Mouse (Mus musculus): ENCODE data around the gene Slc25a15. TPM values are rescaled to one million over a fixed set of nuclear protein-coding genes. Genes with fewer than 3 reads are reported as not detected.

Gene Slc25a15
- 1 to 10 TPM; 2.1 to 2.2 TPM for total RNA-seq (2023)

DNA sequence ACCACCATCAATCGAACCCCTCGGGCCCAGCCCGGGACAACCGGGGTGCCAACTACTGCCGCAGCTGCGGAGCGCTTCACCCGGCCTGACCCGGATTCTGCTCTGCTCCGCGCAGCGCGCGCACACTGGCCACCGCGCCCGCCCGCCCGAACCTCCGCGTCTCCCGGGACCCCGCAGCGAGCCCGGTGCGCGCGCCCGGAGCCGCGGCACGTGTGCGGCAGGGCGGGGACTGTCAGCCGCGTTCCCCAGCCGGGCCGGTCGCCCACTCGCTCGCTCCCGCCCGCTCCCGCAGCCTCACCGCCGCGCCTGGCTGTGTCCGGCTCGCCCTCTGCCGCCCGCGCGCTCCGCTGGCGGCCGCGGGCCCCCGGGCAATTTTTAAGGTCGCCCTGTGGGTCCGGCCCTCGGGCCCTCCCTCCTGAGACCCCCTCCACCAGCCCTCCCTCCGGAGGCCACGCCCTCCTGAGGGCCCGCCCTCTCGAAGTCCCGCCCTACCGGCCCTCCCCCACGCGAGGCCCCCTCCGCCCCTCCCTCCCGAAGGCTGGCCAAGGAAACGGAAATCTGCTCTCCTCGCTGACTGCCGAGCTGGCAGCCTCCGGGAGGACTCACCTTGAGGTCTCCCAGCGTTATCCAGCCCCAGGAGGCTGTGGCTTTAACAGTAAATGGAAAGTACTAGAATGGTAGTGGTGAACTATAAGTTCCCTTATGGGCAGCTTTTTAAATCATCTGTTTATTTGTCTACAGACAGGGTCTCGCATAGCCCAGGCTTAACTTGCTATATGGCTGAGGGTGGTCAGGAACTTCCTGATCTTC is at the start of gene Slc25a15:
Slc25a15 (minus strand) TSS at position 456 of the 810 bp plus-strand sequence.

DNA sequence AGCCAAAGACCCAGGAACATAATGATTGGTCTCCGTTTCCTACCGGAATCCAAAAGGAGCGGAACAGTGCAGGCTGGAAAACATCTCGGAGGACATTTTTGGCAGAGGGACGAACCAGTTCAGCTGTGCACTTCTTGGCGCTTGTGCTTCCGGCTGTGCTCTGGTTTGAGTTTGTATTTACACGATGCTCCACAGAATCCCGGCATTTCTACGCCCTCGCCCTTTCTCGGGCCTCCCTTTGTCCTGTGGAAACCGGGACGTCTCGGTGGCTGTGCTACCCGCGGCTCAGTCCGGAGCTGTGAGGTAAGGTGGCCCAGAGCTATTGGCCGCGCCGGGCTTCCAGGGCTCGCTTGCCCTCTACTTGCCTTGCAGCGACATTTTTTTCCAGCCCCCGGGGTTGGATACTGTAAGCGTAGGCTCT is 12.9 kb upstream of the Slc25a15 start, which contains the start of gene Mrps31:
Mrps31 (plus strand) TSS at position 80 of the 421 bp plus-strand sequence.

Other genes starting within 250 kb of the Slc25a15 start
- gene Nek3, start 232.2 kb downstream of the Slc25a15 start, total RNA-seq (2023), result 1 to 10 TPM; 1.0 to 1.1 TPM
- gene Ckap2, start 212.8 kb downstream of the Slc25a15 start, total RNA-seq (2023), result 10 to 100 TPM; 20.3 to 25.3 TPM
- gene Vps36, start 205.8 kb downstream of the Slc25a15 start, total RNA-seq (2023), result 10 to 100 TPM; 20.2 to 23.3 TPM
- under 1 TPM; 0.46 to 0.55 TPM for gene Thsd1, start 171.3 kb downstream of the Slc25a15 start, total RNA-seq (2023)
- not detected for gene Tpte, start 115.2 kb downstream of the Slc25a15 start, total RNA-seq (2023)
- gene Mrps31, start 12.8 kb upstream of the Slc25a15 start, total RNA-seq (2023), result 1 to 10 TPM; 6.2 to 8.3 TPM

Data from neutrophil, adult 83 days (primary cell).